Mouse (Mus musculus): ENCODE measurements around the gene Slco4a1. TPM values are rescaled to one million over a fixed set of nuclear protein-coding genes. Genes with fewer than 3 reads are reported as not detected.

Slco4a1 gene
- polyA plus RNA-seq, 1 experiment from 2014 or later, result 1.7 TPM

GRCm38 (mm10) chr2:180432751-180433150 lies 23.3 kb upstream of the Slco4a1 start:
- no peaks in the 10 kb centered on the region for H3K9me3 ChIP-seq
- no peak overlapping the region for H3K4me2 ChIP-seq
- no peak overlapping the region for H3K4me3 ChIP-seq
- H3K27me3 ChIP-seq (replicated peaks), result 0 out of 2 replicates have a peak, but pooled peaks cover 4% of the 10 kb centered on the region
- H3K27ac ChIP-seq, result no peak overlapping the region
- H3K4me1 ChIP-seq, result no peaks in the 10 kb centered on the region
- 74% methylated on average over 10 of the region's 10 CpGs for WGBS
- ATAC-seq (replicated peaks), result 0 out of 2 replicates have a peak, but pooled peaks have one; percentile 30
- H3K36me3 ChIP-seq (replicated peaks), result no peaks in the 10 kb centered on the region
- H3K9ac ChIP-seq, result no peak overlapping the region

GRCm38 (mm10) chr2:180433350-180433749 lies 22.7 kb upstream of the Slco4a1 start:
- no peak overlapping the region for H3K27ac ChIP-seq

DNA sequence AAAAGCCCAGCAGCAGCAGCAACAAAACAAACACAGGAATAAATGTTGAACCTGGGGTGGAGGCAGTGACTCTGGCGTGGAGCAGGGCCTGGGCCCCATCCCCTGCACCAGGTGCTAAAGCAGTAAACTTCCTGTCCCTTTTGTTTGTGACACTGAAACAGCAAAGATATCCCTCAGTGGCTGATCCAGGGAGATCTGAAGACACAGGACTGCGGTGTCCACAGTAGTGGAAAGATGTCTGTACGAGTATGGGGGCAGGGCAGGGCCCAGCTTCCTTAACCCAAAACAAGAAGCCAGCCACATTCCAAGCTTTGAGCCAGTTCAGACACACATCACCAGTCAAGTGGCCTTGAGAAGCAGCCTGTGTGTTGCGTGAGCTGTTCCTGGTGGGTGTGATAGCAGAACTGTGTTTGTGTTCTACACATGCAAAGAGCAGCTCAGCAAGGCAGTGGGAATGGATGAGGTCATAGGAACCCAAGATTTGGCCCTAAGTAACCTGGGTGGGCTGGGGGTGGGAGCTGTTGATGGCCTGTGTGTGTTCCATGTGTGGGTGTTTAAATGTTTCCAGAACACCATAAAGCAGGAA lies 20.6 kb upstream of the Slco4a1 start:
- no peak for ATAC-seq (replicated peaks)
- Histone ChIP-seq H3K4me3 (no peak overlapping the region), H3K9ac (no peak overlapping the region), H3K4me1 (no peaks in the 10 kb centered on the region), H3K9me3 (no peaks in the 10 kb centered on the region), H3K27me3 (replicated peaks) (no peaks in the 10 kb centered on the region), H3K36me3 (replicated peaks) (no peaks in the 10 kb centered on the region), H3K27ac (no peak overlapping the region), H3K4me2 (no peak overlapping the region)
- WGBS, result 76% methylated on average over 4 of the region's 4 CpGs

More at GRCm38 (mm10) chr2:180433350-180433749, 22.7 kb upstream of the Slco4a1 start:
- H3K27me3 ChIP-seq (replicated peaks), result 0 out of 2 replicates have a peak, but pooled peaks cover 3% of the 10 kb centered on the region
- no peak overlapping the region for H3K4me3 ChIP-seq
- no peak for ATAC-seq (replicated peaks)
- WGBS, result 79% methylated on average over 7 of the region's 7 CpGs
- H3K9ac ChIP-seq, result no peak overlapping the region
- H3K36me3 ChIP-seq (replicated peaks), result no peaks in the 10 kb centered on the region
- H3K4me1 ChIP-seq, result no peaks in the 10 kb centered on the region
- no peak overlapping the region for H3K4me2 ChIP-seq
- H3K9me3 ChIP-seq, result no peaks in the 10 kb centered on the region

DNA sequence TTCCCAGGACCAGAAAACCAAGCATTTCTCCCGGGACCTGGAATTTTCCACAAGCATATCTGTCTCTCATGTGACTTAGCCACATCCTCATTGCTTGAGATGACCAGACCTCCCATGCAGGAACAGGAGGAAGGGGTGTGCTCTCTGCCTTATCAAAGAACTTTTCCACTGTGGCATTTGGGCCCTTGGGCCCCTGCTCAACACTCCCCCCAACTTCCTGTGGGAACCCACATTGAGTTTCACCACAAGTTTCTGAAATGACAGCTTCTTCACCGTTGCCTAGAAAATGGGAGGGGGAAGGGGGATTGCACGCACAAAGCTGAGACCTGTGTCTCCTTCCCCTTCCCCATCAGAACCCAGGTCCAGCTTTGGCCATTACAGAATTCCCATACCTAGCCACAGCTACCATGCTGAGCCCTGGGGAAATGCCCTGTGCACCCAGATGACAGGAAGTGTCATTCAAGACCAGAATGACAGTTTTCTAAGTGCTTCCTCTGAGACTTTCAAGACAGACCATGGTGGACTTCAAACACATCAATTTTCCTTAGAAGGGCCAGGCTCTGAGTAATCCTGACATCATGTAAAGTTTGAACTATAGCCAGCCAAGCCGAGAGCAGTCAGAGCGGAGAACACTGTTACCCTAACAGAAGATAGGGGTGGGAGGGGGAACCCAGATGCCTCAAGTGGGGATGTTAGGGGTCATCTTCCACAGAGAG lies 18.7 kb upstream of the Slco4a1 start:
- no peak overlapping the region for H3K9ac ChIP-seq
- no peak for ATAC-seq (replicated peaks)
- no peaks in the 10 kb centered on the region for H3K4me1 ChIP-seq
- no peaks in the 10 kb centered on the region for H3K9me3 ChIP-seq
- H3K27me3 ChIP-seq (replicated peaks), result peaks cover 3% of the 10 kb centered on the region; the same call in 1 of the 2 replicates
- no peaks in the 10 kb centered on the region for H3K36me3 ChIP-seq (replicated peaks)
- H3K4me3 ChIP-seq, result no peak overlapping the region
- no peak overlapping the region for H3K27ac ChIP-seq
- no peak overlapping the region for H3K4me2 ChIP-seq
- WGBS, result 86% methylated on average over 5 of the region's 5 CpGs

DNA sequence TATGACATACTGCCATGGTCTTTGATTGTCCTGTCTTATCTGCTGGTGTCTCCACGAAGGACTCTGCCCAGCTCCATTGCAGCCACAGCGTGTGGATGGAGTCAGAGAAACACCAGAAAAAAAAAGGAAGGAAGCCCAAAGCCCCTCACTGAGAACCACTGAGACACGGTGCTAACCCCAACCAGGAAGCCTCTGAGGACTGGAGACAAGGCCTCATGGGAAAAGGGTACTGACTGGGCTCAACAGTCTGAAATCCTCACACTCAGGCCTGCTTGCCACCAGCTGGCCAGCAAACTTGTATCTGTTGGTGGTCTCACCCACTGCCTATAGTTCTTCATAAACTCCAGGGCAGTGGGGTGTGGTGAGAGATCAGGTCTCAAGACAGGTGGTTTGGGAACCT lies 16.3 kb upstream of the Slco4a1 start:
- Histone ChIP-seq H3K36me3 (replicated peaks) (no peaks in the 10 kb centered on the region), H3K9me3 (no peaks in the 10 kb centered on the region), H3K27ac (no peak overlapping the region), H3K4me2 (no peak overlapping the region), H3K9ac (no peak overlapping the region), H3K4me1 (no peaks in the 10 kb centered on the region), H3K4me3 (no peak overlapping the region), H3K27me3 (replicated peaks) (peaks cover 3% of the 10 kb centered on the region; the same call in 1 of the 2 replicates)
- ATAC-seq (replicated peaks), result no peak
- WGBS, result 86% methylated on average over 3 of the region's 3 CpGs

DNA sequence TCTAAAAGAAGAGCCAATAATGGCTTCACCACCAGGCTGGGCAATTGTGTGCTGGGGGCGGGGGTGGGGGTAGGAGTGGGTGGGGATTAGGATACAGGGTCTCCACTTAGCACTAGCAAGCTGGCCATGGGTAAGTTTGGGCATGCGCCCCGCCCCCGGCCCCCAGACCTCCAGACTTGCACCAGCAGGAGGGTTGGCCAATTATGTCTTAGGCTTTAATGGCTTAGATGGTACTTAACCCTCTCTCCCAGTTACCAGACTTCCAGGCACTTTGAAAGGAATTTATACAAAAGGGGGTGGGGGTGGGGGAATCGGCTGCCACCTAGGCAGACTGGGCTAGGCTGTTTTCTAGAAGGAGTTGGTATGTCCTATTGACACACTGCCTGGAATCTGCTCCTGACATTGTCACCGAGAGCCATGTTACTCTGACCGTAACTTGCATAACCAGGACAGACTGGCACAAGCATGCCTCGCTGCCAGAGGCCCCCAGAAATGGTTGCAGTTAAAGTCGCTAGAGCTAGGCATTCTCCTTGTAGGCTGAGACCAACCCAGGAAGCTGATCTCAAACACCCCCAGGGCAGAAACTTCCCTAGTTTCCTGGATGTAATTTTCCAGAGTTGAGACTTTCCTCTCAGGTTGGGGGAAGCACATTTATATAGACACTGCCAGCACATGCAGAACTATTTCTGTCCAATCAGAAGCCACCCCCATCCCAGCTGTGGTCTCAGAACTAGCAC lies 15.3 kb upstream of the Slco4a1 start:
- no peak overlapping the region for H3K4me2 ChIP-seq
- no peaks in the 10 kb centered on the region for H3K9me3 ChIP-seq
- peaks cover 3% of the 10 kb centered on the region; the same call in 1 of the 2 replicates for H3K27me3 ChIP-seq (replicated peaks)
- no peak for ATAC-seq (replicated peaks)
- no peak overlapping the region for H3K9ac ChIP-seq
- WGBS, result 56% methylated on average over 9 of the region's 9 CpGs
- no peaks in the 10 kb centered on the region for H3K36me3 ChIP-seq (replicated peaks)
- no peak overlapping the region for H3K27ac ChIP-seq
- no peaks in the 10 kb centered on the region for H3K4me1 ChIP-seq
- H3K4me3 ChIP-seq, result no peak overlapping the region

- no peaks in the 10 kb centered on the region for H3K9me3 ChIP-seq
- peaks cover 5% of the 10 kb centered on the region; the same call in 1 of the 2 replicates for H3K27me3 ChIP-seq (replicated peaks)
- WGBS, result 80% methylated on average over 5 of the region's 5 CpGs
- H3K9ac ChIP-seq, result no peak overlapping the region
- no peaks in the 10 kb centered on the region for H3K36me3 ChIP-seq (replicated peaks)
- no peak for ATAC-seq (replicated peaks)
- no peaks in the 10 kb centered on the region for H3K4me1 ChIP-seq
- no peak overlapping the region for H3K4me2 ChIP-seq
- no peak overlapping the region for H3K4me3 ChIP-seq
- no peak overlapping the region for H3K27ac ChIP-seq
Measured at GRCm38 (mm10) chr2:180442061-180442460, 14.0 kb upstream of the Slco4a1 start.

- H3K27me3 ChIP-seq (replicated peaks), result peaks cover 5% of the 10 kb centered on the region; the same call in 1 of the 2 replicates
- H3K36me3 ChIP-seq (replicated peaks), result no peaks in the 10 kb centered on the region
- no peak overlapping the region for H3K4me2 ChIP-seq
- H3K4me1 ChIP-seq, result no peaks in the 10 kb centered on the region
- WGBS, result 62% methylated on average over 7 of the region's 7 CpGs
- no peak overlapping the region for H3K27ac ChIP-seq
- no peak overlapping the region for H3K4me3 ChIP-seq
- no peak for ATAC-seq (replicated peaks)
- H3K9me3 ChIP-seq, result no peaks in the 10 kb centered on the region
- no peak overlapping the region for H3K9ac ChIP-seq
Measured at GRCm38 (mm10) chr2:180443861-180444260, 12.2 kb upstream of the Slco4a1 start.

- Histone ChIP-seq H3K4me3 (no peak overlapping the region), H3K4me1 (no peaks in the 10 kb centered on the region), H3K36me3 (replicated peaks) (no peaks in the 10 kb centered on the region), H3K9me3 (no peaks in the 10 kb centered on the region), H3K4me2 (no peak overlapping the region), H3K27me3 (replicated peaks) (peaks cover 5% of the 10 kb centered on the region; the same call in 1 of the 2 replicates), H3K27ac (no peak overlapping the region), H3K9ac (no peak overlapping the region)
- 40% methylated on average over 9 of the region's 9 CpGs for WGBS
- no peak for ATAC-seq (replicated peaks)
Measured at GRCm38 (mm10) chr2:180444957-180445785, 10.9 kb upstream of the Slco4a1 start.

DNA sequence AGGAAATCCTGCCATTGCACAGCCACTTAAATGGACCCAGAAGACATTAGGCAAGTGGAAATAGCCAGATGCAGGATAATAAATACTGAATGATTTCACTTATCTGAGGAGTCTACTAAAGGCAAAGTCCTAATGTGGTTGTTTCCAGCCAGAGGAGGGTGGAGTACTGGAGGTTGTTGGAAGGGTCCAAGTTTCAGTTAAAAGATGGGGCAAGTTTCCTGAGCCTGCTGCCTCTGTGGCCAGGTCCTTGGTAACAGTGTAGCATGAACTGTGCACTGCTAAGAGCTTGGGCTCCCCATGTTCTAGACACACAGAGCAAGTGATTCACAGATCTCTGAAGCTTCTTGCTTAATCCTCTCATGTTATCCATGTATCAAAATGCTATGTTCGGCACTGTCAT lies 10.1 kb upstream of the Slco4a1 start:
- no peak for ATAC-seq (replicated peaks)
- H3K9ac ChIP-seq, result no peak overlapping the region
- H3K4me3 ChIP-seq, result no peak overlapping the region
- H3K27ac ChIP-seq, result no peak overlapping the region
- 100% methylated on average over 1 of the region's 1 CpGs for WGBS
- H3K4me1 ChIP-seq, result no peaks in the 10 kb centered on the region
- H3K4me2 ChIP-seq, result no peak overlapping the region
- no peaks in the 10 kb centered on the region for H3K9me3 ChIP-seq
- no peaks in the 10 kb centered on the region for H3K36me3 ChIP-seq (replicated peaks)
- peaks cover 5% of the 10 kb centered on the region; the same call in 1 of the 2 replicates for H3K27me3 ChIP-seq (replicated peaks)

DNA sequence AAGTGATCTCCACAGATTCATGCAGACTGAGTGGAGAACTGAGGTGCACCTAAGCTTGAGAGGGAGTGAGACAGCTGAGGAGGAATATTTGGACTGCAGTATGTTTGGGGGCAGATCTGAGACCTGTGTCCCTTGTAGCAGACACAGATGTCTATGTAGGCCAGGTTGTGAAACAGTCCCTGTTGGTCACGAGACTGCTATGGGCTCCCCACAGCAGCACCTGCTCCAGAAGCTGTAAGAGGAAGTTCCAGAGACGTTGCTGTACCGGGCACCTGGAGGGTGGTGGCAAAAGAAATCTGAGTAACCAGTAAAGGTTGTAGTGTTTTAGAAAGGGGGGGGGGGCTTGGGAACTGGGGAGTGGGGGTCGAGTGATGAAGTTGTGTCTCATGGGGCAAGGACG lies 7.0 kb upstream of the Slco4a1 start:
- H3K27ac ChIP-seq, result no peak overlapping the region
- no peak for ATAC-seq (replicated peaks)
- H3K4me2 ChIP-seq, result no peak overlapping the region
- 78% methylated on average over 5 of the region's 5 CpGs for WGBS
- no peaks in the 10 kb centered on the region for H3K36me3 ChIP-seq (replicated peaks)
- H3K27me3 ChIP-seq (replicated peaks), result peaks cover 3% of the 10 kb centered on the region; the same call in 1 of the 2 replicates
- no peak overlapping the region for H3K4me3 ChIP-seq
- no peaks in the 10 kb centered on the region for H3K9me3 ChIP-seq
- no peak overlapping the region for H3K9ac ChIP-seq
- H3K4me1 ChIP-seq, result no peaks in the 10 kb centered on the region

DNA sequence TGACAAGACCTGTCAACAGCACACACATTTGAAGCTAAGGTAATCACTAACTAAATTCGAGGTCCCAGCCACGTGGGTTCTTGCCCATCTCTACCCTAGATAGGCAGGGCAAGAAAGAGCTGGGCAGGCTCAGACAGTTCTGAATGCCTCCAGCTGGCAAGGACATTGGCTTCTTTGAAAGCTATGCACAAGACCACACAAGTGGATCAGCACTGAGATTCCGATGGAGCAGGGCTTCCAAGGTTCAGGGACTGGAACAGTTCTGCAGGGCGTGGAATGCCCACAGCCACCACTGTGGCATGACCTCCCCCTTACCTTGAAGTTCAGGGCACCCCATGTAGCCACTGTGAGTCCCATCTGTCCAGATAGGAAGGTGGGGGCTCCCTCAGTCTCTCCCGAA lies 5.5 kb upstream of the Slco4a1 start:
- Histone ChIP-seq H3K4me1 (peaks cover under 1% of the 10 kb centered on the region; the same call in 1 of the 2 replicates), H3K9me3 (no peaks in the 10 kb centered on the region), H3K36me3 (replicated peaks) (no peaks in the 10 kb centered on the region), H3K4me2 (no peak overlapping the region), H3K27ac (no peak overlapping the region), H3K4me3 (no peak overlapping the region), H3K9ac (no peak overlapping the region), H3K27me3 (replicated peaks) (peaks cover 15% of the 10 kb centered on the region)
- WGBS, result 87% methylated on average over 5 of the region's 5 CpGs
- no peak for ATAC-seq (replicated peaks)

All from midbrain, embryonic 15.5 days (tissue).